Mouse (Mus musculus) spleen, postnatal 14 days (tissue): ENCODE data around the gene Tff1.

Source experiments
- DNase-seq, 2 experiments: peaks; one replicate each; pipeline ENCODE4 v3.0.0; 2021 to 2022; ENCODE audit warnings: low spot score in 2 of 2

The Tff1 gene

GRCm38 (mm10) chr17:31153785-31154184 is 11.3 kb downstream of the Tff1 start:
- DNase-seq = no peak

DNA sequence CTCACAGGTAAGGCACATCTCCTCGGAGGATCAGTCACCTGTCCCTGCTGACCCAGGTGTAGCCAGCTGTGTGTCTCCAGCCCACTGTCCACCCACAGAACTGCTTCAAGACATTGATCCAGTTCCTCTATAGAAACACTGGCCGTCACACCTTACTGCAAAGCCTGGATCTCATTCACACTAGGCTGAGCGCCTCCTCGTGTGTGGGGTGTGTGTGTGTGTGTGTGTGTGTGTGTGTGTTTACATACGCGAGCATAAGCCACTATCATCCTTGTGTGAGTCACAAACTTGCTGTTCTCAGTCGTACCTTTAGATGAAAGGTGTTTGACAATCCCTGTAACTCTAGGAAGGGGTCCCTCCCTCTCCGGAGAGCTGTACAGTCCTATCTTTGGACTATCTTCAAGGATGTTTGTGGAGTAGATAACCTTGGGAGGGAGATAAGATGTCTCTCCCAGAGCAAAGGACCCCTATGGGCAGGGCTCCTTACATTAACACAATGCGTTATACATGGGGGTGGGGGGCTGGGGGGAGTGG is 12.0 kb downstream of the Tff1 start:
- DNase-seq = no peak

DNA sequence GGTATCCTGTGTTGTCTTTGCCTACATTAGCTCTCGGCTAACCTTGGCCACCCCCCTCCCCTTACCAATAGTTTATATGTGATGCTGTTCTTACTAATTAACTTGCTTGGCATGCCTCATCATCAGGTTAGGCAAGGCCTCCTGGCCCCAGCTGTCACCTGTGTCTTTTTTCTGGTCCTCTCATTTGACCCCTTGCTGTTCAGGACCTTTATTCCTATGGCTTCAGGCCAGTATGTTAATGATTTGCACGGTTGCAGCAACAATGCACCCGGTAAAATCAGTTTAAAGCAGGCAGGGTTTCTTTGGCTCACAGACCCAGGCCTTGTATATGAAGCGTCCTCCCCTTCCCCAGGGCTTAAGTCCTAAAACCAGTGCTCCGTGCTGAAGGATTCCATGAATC is 12.6 kb downstream of the Tff1 start:
- DNase-seq = no peak

DNA sequence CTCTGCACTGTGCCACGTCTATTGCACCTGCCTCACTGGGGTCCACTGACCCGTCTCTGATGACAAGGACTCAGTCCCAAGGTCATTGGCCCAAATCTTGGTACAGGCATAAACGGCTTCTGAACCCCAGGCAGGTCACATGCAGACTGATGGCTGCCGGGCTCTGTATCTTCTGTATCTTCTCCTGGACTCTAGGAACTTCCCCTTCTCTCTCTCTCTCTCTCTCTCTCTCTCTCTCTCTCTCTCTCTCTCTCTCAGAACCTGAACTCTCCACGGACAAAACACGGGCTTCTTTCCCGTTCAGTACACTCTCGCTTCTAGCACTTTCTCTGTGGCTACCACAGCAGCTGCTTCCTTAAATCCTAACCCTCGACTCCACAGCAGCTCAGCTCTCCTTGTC is 19.1 kb downstream of the Tff1 start:
- DNase-seq = no peak

DNA sequence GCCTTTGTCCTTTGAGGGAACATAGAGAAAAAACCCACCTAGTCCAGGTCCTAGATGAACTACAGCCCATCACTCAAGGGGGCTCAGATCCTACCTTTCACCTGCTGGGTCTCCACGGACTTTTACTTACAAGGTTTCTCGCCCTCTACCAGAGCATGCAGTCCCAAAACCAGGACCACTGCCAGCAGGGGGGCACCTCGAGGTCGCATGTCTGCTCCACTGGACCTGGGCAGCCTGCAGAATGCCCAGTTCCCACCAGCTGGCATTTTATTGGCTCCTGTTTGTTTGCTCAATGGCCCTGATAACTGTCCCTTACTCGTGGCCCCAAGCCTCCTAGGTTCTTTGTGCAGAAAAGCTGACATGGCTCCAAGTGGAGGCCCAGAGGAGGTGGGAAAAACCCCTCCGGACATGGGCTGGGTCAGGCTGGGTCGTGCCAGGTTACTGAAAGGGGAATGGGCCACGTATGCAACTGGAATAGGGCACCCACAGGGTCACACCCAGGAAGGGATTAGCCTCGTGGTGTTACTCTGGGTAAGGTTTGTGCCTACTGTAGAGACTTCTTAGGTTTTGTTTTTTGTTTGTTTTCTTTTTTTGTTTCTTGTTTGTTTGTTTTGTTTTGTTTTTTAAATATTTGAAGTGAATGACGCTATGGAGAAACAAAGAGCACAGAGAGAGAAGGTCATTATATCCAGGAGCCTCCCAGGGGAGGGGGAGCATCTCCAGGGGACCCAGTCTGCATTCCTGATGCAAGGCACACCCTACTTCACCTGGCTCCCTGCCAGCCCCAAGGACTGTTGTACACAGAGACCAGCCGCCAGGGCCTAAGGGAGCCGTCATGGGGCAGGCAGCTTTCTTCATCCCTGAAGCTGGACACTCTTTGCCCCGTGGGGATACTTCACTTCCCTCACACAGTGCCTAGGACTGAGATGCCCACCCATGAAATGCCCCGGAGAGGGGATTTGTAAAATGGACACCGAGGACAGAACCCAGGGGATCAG is 20.7 kb downstream of the Tff1 start, which contains the start of gene Tff2:
Tff2 (minus strand) TSS at position 243 of the 998 bp plus-strand sequence.
- DNase-seq = no peak

DNA sequence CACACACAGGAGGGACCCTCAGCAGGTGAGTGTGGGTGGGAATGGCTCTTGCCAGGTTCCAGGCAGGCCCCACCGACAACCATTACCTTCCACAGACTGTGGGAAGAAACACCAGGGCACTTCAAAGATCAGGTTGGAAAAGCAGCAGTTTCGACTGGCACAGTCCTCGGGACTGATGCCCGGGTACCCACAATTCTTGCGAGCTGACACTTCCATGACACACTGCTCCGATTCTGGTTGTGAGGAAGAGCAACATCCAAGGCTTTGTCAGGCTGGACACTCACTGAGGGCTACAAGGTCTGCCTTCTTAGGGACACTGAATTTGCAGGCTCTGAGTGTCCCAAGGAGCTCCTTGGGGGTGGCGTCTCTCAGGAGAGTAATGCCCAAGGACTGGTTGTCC is 23.0 kb downstream of the Tff1 start:
- DNase-seq = no peak

- DNase-seq = peak in 1 of 2 experiments; percentile 56
Measured at GRCm38 (mm10) chr17:31138398-31138797, 26.7 kb downstream of the Tff1 start.

- no peak for DNase-seq
Measured at GRCm38 (mm10) chr17:31136821-31137220, 28.3 kb downstream of the Tff1 start.

DNA sequence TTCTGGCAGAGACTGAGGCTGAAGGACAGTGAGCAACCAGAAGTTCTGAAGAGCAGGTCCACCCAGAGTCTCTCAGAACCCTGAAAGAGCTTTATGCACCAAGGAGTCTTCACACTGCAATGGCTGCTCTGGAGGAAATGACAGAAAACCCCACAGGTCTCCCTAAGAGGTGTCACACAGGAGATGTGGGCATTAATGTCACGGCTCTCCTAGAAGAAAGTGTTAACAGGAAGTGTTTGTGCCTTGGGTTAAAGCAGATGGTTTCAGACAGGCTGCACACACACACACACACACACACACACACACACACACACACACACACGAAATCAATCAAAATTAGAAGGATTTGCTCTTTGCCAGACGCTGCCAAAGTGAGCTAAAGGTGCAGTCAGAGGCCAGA is 28.8 kb downstream of the Tff1 start:
- no peak for DNase-seq

DNA sequence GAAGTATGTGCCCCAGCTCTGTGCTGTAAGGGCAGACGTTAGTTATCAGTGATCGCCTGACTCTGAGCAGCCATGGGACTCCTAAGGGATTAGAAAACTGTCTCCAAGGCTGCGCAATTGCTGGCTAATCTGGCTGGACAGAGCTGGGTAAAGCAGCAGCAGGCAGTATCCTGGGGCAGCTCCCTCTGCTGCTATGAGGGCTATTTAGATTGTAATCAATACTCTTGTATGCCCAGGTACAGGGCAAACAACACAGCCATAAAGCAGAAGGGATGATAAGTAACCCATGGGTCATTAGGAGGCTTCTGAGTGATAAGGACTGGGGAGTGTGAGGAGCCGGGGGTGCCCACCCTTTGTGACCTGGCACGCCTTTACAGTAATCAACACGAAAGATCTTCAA is 30.2 kb downstream of the Tff1 start:
- DNase-seq = no peak

DNA sequence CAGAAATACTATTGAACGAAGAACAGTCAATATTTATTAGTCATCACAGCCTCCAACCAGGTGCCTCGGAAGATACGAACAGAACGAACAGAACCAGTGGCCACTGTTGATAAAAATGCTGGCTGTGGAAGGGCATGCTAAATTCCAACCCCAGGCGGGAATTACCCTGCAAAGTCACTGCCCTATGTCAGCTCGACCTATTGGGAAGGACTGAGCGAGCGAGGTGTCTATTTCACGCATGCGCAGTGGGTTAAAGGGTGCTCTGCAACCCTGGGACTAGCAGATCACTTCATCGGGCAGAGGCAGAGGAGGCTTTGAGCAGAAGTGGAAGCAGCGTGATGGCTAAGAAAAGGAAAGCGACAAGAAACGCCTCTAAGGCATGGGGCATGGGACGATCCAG is 31.3 kb downstream of the Tff1 start:
- no peak for DNase-seq

- no peak for DNase-seq
Measured at GRCm38 (mm10) chr17:31131269-31131821, 33.7 kb downstream of the Tff1 start.

- DNase-seq = no peak
Measured at GRCm38 (mm10) chr17:31129452-31129851, 35.6 kb downstream of the Tff1 start, which contains the start of gene Tff3. TSS of gene Tff3 (minus strand) at chr17:31129646.

GRCm38 (mm10) chr17:31128708-31129318 is 36.3 kb downstream of the Tff1 start:
- no peak for DNase-seq

- no peak for DNase-seq
Measured at GRCm38 (mm10) chr17:31125548-31126266, 39.4 kb downstream of the Tff1 start.

- peak; percentile 25 to 50 for DNase-seq
Measured at GRCm38 (mm10) chr17:31121975-31122374, 43.1 kb downstream of the Tff1 start.

- peak; percentile 53 to 74 for DNase-seq
Measured at GRCm38 (mm10) chr17:31119429-31119828, 45.6 kb downstream of the Tff1 start.

DNA sequence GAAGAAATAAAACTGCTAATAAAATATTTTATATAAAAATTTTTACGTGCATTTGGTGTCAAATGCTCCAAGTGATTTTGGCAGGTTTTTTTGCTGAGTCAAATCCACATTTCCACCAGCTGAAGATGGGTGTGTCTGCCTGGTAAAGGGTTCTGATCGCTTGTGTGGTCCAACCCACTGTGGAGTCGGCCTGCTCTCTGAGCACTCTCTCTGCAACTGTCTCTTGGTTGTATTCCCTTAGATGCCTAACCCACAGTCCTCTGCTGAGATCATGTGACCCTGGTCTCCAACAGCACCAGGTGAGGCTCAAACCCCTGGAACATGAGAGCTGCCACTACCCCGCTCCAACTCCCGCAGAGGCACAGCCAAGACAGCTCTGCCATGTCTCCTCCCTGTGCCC is 47.1 kb downstream of the Tff1 start:
- DNase-seq = no peak

GRCm38 (mm10) chr17:31116063-31116462 is 49.0 kb downstream of the Tff1 start:
- DNase-seq = no peak

- no peak for DNase-seq
Measured at GRCm38 (mm10) chr17:31113191-31113856, 51.8 kb downstream of the Tff1 start.
